Mouse (Mus musculus): Measurements from ENCODE around the gene Dennd6b. TPM values are rescaled to one million over a fixed set of nuclear protein-coding genes. Genes with fewer than 3 reads are reported as not detected.

The Dennd6b gene
- polyA plus RNA-seq, 1 experiment: 137 TPM

DNA sequence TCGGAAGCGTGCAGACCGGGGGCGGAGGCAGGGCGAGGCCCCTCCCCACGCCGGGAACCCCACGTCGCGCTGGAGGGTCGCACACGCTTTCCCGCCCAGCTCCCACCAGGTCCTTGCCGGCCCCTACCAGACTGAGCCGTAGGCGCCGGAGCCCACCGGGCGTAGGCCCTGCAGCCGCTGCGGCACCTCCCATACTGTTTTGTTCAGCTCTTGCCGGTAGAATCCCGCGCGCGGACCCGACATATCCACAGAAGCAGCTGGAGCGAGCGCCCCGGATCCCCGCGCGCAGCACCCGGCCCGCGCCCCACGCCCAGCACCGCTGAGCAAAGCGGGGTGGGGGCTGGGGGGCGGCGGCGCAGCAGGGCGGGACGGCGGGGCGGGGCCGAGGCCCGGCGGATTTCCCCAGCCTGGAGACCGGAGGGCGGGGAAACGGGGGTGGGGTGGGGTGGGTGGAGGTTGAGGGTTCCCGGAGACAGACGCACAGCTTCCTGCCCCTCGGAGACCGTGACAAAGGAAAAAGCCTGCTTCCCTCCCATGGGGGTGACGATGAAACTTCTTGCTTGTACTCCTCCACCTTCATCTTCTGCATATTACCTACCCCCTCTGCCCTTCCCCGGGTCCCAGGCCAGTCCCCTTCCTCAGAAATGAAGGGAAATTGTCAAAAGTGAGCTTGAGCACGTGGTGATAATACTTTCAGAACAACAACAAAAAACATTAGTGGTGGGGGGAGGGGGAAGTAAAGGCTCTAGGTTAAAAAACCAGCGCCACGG is 46.8 kb downstream of the Dennd6b start, which contains the start of gene Mapk11:
Gene Mapk11, minus strand, starts transcription at position 358 of the 770 bp plus-strand sequence.
- Histone ChIP-seq H3K4me1 (ENCODE audit: control insufficient read depth, insufficient read depth, low read length) (peaks cover 3% of the 10 kb centered on the region), H3K27ac (ENCODE audit: insufficient read depth, low read length) (peak within 1 kb of the TSS; percentile 78; the same call in 1 of the 2 replicates), H3K4me3 (ENCODE audit: insufficient read depth, low read length) (peak within 1 kb of the TSS; percentile 80)
- no peak for TF ChIP-seq POLR2A (IDR thresholded peaks at IDR 0.05; ENCODE audit: extremely low read depth, insufficient read depth, low read length)
- no peak for TF ChIP-seq CTCF (IDR thresholded peaks at IDR 0.05; ENCODE audit: extremely low read depth, insufficient read depth, low read length)

DNA sequence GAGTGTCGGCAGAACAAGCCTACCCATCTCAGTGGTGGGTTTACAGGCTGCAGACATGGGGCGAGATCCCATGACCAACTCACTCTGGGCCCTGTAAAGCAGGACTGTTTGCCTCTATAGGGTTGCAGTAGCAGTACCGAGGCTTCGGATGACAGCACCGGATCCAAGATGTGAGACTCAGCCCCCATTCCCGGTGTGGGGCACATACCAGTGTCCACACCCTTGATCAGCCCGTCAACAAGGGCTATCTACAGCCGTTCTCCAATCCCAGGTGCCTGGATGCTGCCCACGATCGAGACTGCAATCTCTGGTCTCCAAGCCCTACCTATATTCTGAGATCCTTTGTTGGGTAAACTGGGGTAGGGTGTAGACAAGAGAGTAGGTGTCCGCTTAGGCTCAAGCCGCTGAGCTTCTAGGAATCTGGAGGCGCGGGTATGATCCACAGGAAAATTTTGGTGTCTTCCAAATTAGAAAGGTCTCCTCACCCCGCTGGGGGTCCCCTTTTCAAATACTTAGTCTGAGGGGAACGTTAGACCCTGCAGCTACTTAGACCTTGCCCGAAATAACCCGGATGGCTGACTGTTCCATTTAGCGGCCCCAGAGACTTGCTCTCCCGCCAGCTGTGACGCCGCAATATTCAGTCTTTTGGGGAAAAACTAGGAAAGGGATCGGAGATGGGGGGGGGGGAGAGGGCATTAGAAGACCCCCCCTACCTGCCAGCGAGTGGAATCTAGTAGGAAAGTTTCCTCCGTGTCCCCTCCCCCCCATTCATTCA is 47.6 kb downstream of the Dennd6b start:
- H3K4me1 ChIP-seq (ENCODE audit: control insufficient read depth, insufficient read depth, low read length): peaks cover 3% of the 10 kb centered on the region
- TF ChIP-seq CTCF (IDR thresholded peaks at IDR 0.05; ENCODE audit: extremely low read depth, insufficient read depth, low read length) (no peak), POLR2A (IDR thresholded peaks at IDR 0.05; ENCODE audit: extremely low read depth, insufficient read depth, low read length) (no peak)

DNA sequence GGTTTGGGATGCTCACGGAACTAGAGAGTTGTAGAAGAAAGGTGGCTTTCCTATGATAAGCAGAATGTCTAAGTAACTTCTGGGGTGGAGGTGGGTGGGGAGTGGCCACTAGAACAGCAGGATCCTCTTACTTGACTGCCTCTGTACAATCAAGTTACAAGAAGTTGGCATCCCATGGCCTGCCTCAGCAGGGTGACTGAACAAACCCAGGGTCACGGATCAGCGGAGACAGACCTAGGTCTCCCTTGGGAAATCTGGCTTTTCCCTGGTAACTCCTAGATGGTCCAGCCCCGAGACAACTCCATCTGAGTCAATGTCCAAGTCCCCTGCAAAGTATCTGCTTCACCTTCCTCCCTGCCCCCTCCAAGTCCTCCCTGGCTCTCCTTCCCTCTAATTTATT is 48.4 kb downstream of the Dennd6b start:
- Histone ChIP-seq H3K4me3 (ENCODE audit: insufficient read depth, low read length) (peak overlapping the region; percentile 80), H3K4me1 (ENCODE audit: control insufficient read depth, insufficient read depth, low read length) (peaks cover 3% of the 10 kb centered on the region), H3K27ac (ENCODE audit: insufficient read depth, low read length) (no peak overlapping the region)
- TF ChIP-seq CTCF (IDR thresholded peaks at IDR 0.05; ENCODE audit: extremely low read depth, insufficient read depth, low read length): no peak
- no peak for TF ChIP-seq POLR2A (IDR thresholded peaks at IDR 0.05; ENCODE audit: extremely low read depth, insufficient read depth, low read length)

More for the DNA sequence above, 47.6 kb downstream of the Dennd6b start:
- Histone ChIP-seq H3K27ac (ENCODE audit: insufficient read depth, low read length) (peak overlapping the region; percentile 78; the same call in 1 of the 2 replicates), H3K4me3 (ENCODE audit: insufficient read depth, low read length) (peak overlapping the region; percentile 80)

DNA sequence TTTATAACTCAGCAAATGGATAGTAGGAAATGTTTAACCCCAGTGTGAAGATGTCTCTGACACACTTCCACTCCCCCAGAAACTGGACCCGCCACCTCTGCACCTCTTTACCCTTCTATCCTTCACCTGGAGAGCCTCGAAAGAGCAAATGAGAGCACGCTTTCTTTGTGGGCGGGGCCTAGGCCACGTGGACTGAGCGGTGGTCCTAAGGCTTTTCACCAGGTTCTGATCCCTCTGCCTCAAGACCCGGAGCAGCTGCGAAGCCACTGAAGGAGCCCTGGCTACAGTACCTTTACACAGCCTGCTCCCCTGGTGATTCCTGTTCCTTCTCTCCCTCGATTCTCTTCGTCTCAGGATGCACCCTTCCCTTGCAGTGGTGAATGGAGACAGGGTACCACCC is 48.8 kb downstream of the Dennd6b start:
- H3K4me3 ChIP-seq (ENCODE audit: insufficient read depth, low read length): peak overlapping the region; percentile 80
- H3K4me1 ChIP-seq (ENCODE audit: control insufficient read depth, insufficient read depth, low read length): peaks cover 3% of the 10 kb centered on the region
- no peak for TF ChIP-seq POLR2A (IDR thresholded peaks at IDR 0.05; ENCODE audit: extremely low read depth, insufficient read depth, low read length)
- no peak overlapping the region for H3K27ac ChIP-seq (ENCODE audit: insufficient read depth, low read length)

DNA sequence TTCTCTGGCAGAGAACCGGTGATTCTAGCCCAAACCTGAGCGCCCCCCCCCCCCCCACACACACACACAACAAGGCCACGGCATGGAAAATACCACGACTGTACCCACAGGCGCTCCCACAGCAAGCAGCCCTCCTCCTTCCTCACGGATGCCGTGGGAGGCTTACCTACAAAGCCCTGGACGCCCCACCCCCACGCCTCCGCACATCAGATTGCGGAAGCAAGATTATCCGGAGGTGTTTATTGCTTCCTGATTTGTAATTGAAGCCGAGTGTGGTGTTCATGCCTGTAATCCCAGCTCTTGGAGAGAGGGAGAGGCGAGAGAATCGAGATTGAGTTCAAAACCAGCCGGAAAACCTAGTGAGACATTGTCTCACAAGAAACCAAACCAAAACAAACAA is 49.3 kb downstream of the Dennd6b start:
- no peak for TF ChIP-seq POLR2A (IDR thresholded peaks at IDR 0.05; ENCODE audit: extremely low read depth, insufficient read depth, low read length)

DNA sequence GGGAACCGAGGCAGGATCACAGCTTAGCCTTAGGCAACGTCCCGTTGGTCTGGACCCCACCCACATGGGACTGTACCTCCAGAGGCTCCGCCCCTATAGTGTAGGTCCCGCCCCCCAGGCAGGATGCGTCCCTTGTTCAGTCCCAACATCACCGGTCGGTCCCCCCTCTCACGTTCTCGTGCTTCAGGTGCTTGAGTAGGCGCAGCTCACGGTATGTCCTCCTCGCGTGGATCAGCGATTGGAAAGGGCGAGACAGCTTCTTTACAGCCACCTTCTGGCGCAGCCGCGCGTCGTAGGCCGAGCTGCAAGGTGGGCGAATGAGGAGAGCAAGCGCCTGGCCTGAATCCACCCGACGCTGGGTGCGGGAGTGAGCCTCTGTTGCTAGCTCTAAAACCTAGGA is 49.8 kb downstream of the Dennd6b start:
- peaks cover 3% of the 10 kb centered on the region for H3K4me1 ChIP-seq (ENCODE audit: control insufficient read depth, insufficient read depth, low read length)
- TF ChIP-seq CTCF (IDR thresholded peaks at IDR 0.05; ENCODE audit: extremely low read depth, insufficient read depth, low read length) (no peak), POLR2A (IDR thresholded peaks at IDR 0.05; ENCODE audit: extremely low read depth, insufficient read depth, low read length) (no peak)
- H3K4me3 ChIP-seq (ENCODE audit: insufficient read depth, low read length): peak overlapping the region; percentile 80
- H3K27ac ChIP-seq (ENCODE audit: insufficient read depth, low read length): no peak overlapping the region

More for the DNA sequence above, 49.3 kb downstream of the Dennd6b start:
- Histone ChIP-seq H3K4me1 (ENCODE audit: control insufficient read depth, insufficient read depth, low read length) (peaks cover 3% of the 10 kb centered on the region), H3K4me3 (ENCODE audit: insufficient read depth, low read length) (peak overlapping the region; percentile 80), H3K27ac (ENCODE audit: insufficient read depth, low read length) (no peak overlapping the region)

DNA sequence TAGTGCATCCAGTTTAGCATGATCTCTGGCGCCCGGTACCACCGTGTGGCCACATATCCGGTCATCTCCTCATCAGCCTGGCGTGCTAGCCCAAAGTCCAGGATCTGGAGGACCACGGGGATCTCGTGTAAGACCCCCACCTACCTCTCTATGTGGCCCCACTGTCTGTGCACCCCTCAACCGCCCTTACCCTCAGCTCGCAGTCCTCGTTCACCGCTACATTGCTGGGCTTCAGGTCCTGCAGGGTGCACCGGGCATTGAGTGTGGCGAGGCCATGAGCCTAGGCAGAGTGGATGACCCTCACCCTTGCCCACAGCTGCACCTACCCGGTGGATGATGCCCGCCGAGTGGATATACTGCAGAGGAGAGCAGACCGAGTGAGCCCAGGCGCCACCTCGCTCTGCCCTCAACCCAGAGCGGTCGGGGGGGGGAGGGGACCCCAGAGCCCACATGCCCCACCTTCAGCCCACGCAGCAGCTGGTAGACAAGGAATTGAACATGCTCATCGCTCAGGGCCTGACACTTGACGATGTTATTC is 50.4 kb downstream of the Dennd6b start:
- Histone ChIP-seq H3K27ac (ENCODE audit: insufficient read depth, low read length) (no peak overlapping the region), H3K4me1 (ENCODE audit: control insufficient read depth, insufficient read depth, low read length) (peaks cover 3% of the 10 kb centered on the region), H3K4me3 (ENCODE audit: insufficient read depth, low read length) (peak overlapping the region; percentile 80; the same call in 1 of the 2 replicates)
- TF ChIP-seq POLR2A (IDR thresholded peaks at IDR 0.05; ENCODE audit: extremely low read depth, insufficient read depth, low read length) (no peak), CTCF (IDR thresholded peaks at IDR 0.05; ENCODE audit: extremely low read depth, insufficient read depth, low read length) (no peak)

DNA sequence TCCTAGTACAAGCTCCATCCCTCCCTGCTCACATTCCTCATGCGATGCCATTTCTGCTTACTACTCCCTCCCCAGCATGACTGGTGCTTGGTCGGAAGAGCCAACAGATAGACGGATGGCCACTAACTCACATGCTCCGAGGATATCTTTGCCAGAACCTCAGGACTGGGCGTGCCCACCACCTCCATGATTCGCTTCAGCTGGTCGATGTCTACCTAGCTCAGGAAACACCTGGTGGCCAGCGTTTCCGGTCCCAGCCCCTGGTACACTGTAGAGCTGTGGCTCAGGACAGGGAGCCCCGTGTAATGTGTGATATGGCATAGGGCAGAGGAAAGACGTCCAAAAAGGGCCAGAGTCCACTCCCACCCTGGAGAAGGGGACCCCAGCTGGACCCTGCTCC is 51.3 kb downstream of the Dennd6b start:
- Histone ChIP-seq H3K4me1 (ENCODE audit: control insufficient read depth, insufficient read depth, low read length) (peaks cover 3% of the 10 kb centered on the region), H3K4me3 (ENCODE audit: insufficient read depth, low read length) (no peak overlapping the region), H3K27ac (ENCODE audit: insufficient read depth, low read length) (no peak overlapping the region)
- TF ChIP-seq POLR2A (IDR thresholded peaks at IDR 0.05; ENCODE audit: extremely low read depth, insufficient read depth, low read length) (no peak), CTCF (IDR thresholded peaks at IDR 0.05; ENCODE audit: extremely low read depth, insufficient read depth, low read length) (no peak)

DNA sequence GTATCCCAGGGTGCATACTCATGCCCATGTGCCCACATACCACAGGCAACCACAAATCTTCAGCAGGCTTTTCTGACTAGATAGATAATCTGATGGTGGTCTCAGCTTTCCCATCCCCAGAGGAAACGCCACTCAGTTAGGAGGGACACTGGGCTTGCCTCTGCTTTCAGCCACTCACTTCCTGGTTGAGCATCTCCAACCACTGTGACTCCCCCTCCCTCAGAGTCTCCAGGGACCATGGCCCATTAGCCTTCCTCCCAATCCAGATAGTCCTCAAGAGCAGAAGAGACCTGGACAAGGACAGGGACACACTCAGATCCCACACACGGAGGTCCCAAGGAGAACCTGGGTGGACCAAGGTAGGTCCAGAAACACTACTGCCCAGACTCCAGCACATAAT is 53.2 kb downstream of the Dennd6b start:
- TF ChIP-seq CTCF (IDR thresholded peaks at IDR 0.05; ENCODE audit: extremely low read depth, insufficient read depth, low read length): no peak
- no peak for TF ChIP-seq POLR2A (IDR thresholded peaks at IDR 0.05; ENCODE audit: extremely low read depth, insufficient read depth, low read length)
- Histone ChIP-seq H3K4me3 (ENCODE audit: insufficient read depth, low read length) (no peak overlapping the region), H3K27ac (ENCODE audit: insufficient read depth, low read length) (no peak overlapping the region), H3K4me1 (ENCODE audit: control insufficient read depth, insufficient read depth, low read length) (peaks cover 6% of the 10 kb centered on the region)
